27 mouse cellular contexts compared by ENCODE assay signal in genomic region chrX:8002001-8002400, GRCm38 (mm10). TPM values are rescaled to one million over a fixed set of nuclear protein-coding genes. Genes with fewer than 3 reads are reported as not detected.
"Had no signal": no experiment of that assay in that cellular context is flagged by ENCODE, and none has a peak within 500 bp of the region (broad histone marks: within the 10 kb centered on the region; RNA-seq: fewer than 3 reads in every experiment).

No protein-coding gene starts in this region.

- H3K4me3 ChIP-seq: limb, embryonic 12.5 days; limb, embryonic 15.5 days; midbrain, embryonic 12.5 days; midbrain, embryonic 15.5 days; neural tube, embryonic 13.5 days; stomach, embryonic 15.5 days had no signal

- H3K4me2 ChIP-seq: limb, embryonic 12.5 days; limb, embryonic 15.5 days; midbrain, embryonic 12.5 days; midbrain, embryonic 15.5 days; neural tube, embryonic 13.5 days; stomach, embryonic 15.5 days had no signal

- H3K27me3 ChIP-seq: limb, embryonic 12.5 days; limb, embryonic 15.5 days; midbrain, embryonic 12.5 days; midbrain, embryonic 15.5 days; neural tube, embryonic 13.5 days; stomach, embryonic 15.5 days had no signal

- DNase-seq: layer of hippocampus, postnatal 36 days; left cerebral cortex, postnatal 4 days; lung, adult 18-20 months; lung, postnatal 14 days; lung, postnatal 4 days; retina, postnatal 1 day; right cerebral cortex, postnatal 25 days; spleen, adult 18-20 months; thymus, postnatal 25 days had no signal

- ATAC-seq: intestine, postnatal 0 days; midbrain, embryonic 15.5 days had no signal

- H3K9me3 ChIP-seq: limb, embryonic 12.5 days; limb, embryonic 15.5 days; midbrain, embryonic 12.5 days; midbrain, embryonic 15.5 days; neural tube, embryonic 13.5 days; stomach, embryonic 15.5 days had no signal

- H3K36me3 ChIP-seq: limb, embryonic 12.5 days; limb, embryonic 15.5 days; midbrain, embryonic 12.5 days; midbrain, embryonic 15.5 days; neural tube, embryonic 13.5 days; stomach, embryonic 15.5 days had no signal

- H3K9ac ChIP-seq: limb, embryonic 12.5 days; limb, embryonic 15.5 days; liver, embryonic 14.5 days; midbrain, embryonic 12.5 days; midbrain, embryonic 15.5 days; neural tube, embryonic 13.5 days; stomach, embryonic 15.5 days had no signal

- H3K4me1 ChIP-seq: limb, embryonic 12.5 days; limb, embryonic 15.5 days; midbrain, embryonic 12.5 days; midbrain, embryonic 15.5 days; neural tube, embryonic 13.5 days; stomach, embryonic 15.5 days had no signal

- H3K27ac ChIP-seq: kidney, postnatal 0 days; limb, embryonic 12.5 days; limb, embryonic 15.5 days; liver, embryonic 14.5 days; midbrain, embryonic 12.5 days; midbrain, embryonic 15.5 days; neural tube, embryonic 13.5 days; stomach, embryonic 15.5 days had no signal

RNA-seq across cellular contexts. Expression of gene Glod5, which starts 16.3 kb away (rescaled TPM):
- total RNA-seq: layer of hippocampus, adult 8-10 months; left cerebral cortex, postnatal 4 days; megakaryocyte progenitor cell, adult 5-6 weeks; megakaryocyte-erythroid progenitor cell, adult 5-6 weeks; neutrophil, adult 5-6 weeks had no signal
- polyA plus RNA-seq: limb, embryonic 12.5 days; limb, embryonic 15.5 days; liver, embryonic 14.5 days; lung, embryonic 16.5 days; midbrain, embryonic 12.5 days; neural tube, embryonic 13.5 days; thymus, postnatal 0 days had no signal

RNA-seq across cellular contexts. Expression of gene Gata1, which starts 24.1 kb away (rescaled TPM):
- total RNA-seq: layer of hippocampus, adult 8-10 months; layer of hippocampus, postnatal 10 days; layer of hippocampus, postnatal 36 days; left cerebral cortex, adult 8-10 months; left cerebral cortex, postnatal 14 days; left cerebral cortex, postnatal 4 days had no signal
- polyA plus RNA-seq: intestine, postnatal 0 days had no signal
